Mouse (Mus musculus): ENCODE results near the gene Hist1h4f. TPM values are rescaled to one million over a fixed set of nuclear protein-coding genes. Genes with fewer than 3 reads are reported as not detected.
"Not testable (repeated sequence)": the region's sequence is repeated elsewhere in the genome, so short reads cannot be mapped to it uniquely, and the experiment has no call there.

Gene Hist1h4f
- total RNA-seq, 2 experiments from 2014 or later = 7.8 to 8.7 TPM

GRCm38 (mm10) chr13:23572218-23573033 lies 21.0 kb upstream of the Hist1h4f start:
- H3K27ac ChIP-seq = 0 out of 2 replicates have a peak overlapping the region, but pooled peaks have one; percentile 68
- TF ChIP-seq CTCF (IDR thresholded peaks at IDR 0.05) = no peak
- H3K4me3 ChIP-seq = peak overlapping the region; percentile 70
- no peak for DNase-seq
- intact Hi-C loops (cut with DNase I) = no loop called here

- peak overlapping the region; percentile 92 for H3K27ac ChIP-seq
- peak overlapping the region; percentile 70 for H3K4me3 ChIP-seq
- DNase-seq; intact Hi-C loops (cut with DNase I): not testable (repeated sequence)
These were observed 20.2 kb upstream of the Hist1h4f start for GRCm38 (mm10) chr13:23571504-23572217.

GRCm38 (mm10) chr13:23571022-23571503 lies 19.6 kb upstream of the Hist1h4f start, which contains the start of the genes Hist1h2ae and Hist1h2bg:
Hist1h2ae (minus strand) TSS chr13:23571220.
Hist1h2bg (plus strand) TSS chr13:23571396.
- H3K27ac ChIP-seq = peak within 1 kb of the TSS; percentile 92
- peak within 1 kb of the TSS; percentile 70 for H3K4me3 ChIP-seq
- peak; percentile 50 for DNase-seq
- TF ChIP-seq CTCF (IDR thresholded peaks at IDR 0.05) = no peak
- intact Hi-C loops (cut with DNase I) = no loop called here

GRCm38 (mm10) chr13:23570261-23571021 lies 19.0 kb upstream of the Hist1h4f start:
- intact Hi-C loops (cut with DNase I); DNase-seq: not testable (repeated sequence)
- Histone ChIP-seq H3K4me3 (peak overlapping the region; percentile 70), H3K27ac (peak overlapping the region; percentile 92)
- TF ChIP-seq CTCF (IDR thresholded peaks at IDR 0.05) = peak; percentile 5; the same call in 1 of the 2 replicates

- no peak for DNase-seq
- no peak for TF ChIP-seq CTCF (IDR thresholded peaks at IDR 0.05)
- Histone ChIP-seq H3K27ac (no peak overlapping the region), H3K4me3 (no peak overlapping the region)
- intact Hi-C loops (cut with DNase I) = loop anchor here (10.0 kb wide), 1 partner anchor 170 kb away; the partner anchor contains the start of gene Hist1h1c
These were observed 13.0 kb upstream of the Hist1h4f start for GRCm38 (mm10) chr13:23564482-23564881.

GRCm38 (mm10) chr13:23562699-23563462 lies 11.4 kb upstream of the Hist1h4f start:
- TF ChIP-seq CTCF (IDR thresholded peaks at IDR 0.05) = peak; percentile 58
- DNase-seq = no peak
- Histone ChIP-seq H3K4me3 (peak overlapping the region; percentile 86), H3K27ac (peak overlapping the region; percentile 98)
- intact Hi-C loops (cut with DNase I) = loop anchor here (10.0 kb wide), 1 partner anchor 172 kb away; the partner anchor contains the start of gene Hist1h1c

GRCm38 (mm10) chr13:23561883-23562659 lies 10.6 kb upstream of the Hist1h4f start, which contains the start of gene Hist1h3e:
Hist1h3e (minus strand) TSS chr13:23562369.
- peak; percentile 92 for DNase-seq
- intact Hi-C loops (cut with DNase I) = loop anchor here (10.0 kb wide), 1 partner anchor 173 kb away; the partner anchor contains the start of gene Hist1h1c
- H3K27ac ChIP-seq = peak within 1 kb of the TSS; percentile 98
- H3K4me3 ChIP-seq = peak within 1 kb of the TSS; percentile 86

- H3K4me3 ChIP-seq = peak overlapping the region; percentile 86
- intact Hi-C loops (cut with DNase I) = loop anchor here (10.0 kb wide), 1 partner anchor 173 kb away; the partner anchor contains the start of gene Hist1h1c
- not testable (repeated sequence) for DNase-seq
- peak overlapping the region; percentile 98 for H3K27ac ChIP-seq
These were observed 10.1 kb upstream of the Hist1h4f start for GRCm38 (mm10) chr13:23561531-23561882.

- H3K4me3 ChIP-seq, DNase-seq, H3K27ac ChIP-seq: not testable (repeated sequence)
- intact Hi-C loops (cut with DNase I) = loop anchor here (10.0 kb wide), 1 partner anchor 174 kb away; the partner anchor contains the start of gene Hist1h1c
These were observed 9.3 kb upstream of the Hist1h4f start for GRCm38 (mm10) chr13:23560699-23561098.

GRCm38 (mm10) chr13:23556906-23557305 lies 5.5 kb upstream of the Hist1h4f start:
- intact Hi-C loops (cut with DNase I) = no loop called here
- TF ChIP-seq CTCF (IDR thresholded peaks at IDR 0.05) = no peak
- Histone ChIP-seq H3K27ac (no peak overlapping the region), H3K4me3 (no peak overlapping the region)
- DNase-seq = no peak
